Mouse (Mus musculus) left cerebral cortex, postnatal 4 days (tissue): ENCODE results near the gene Padi1. TPM values are rescaled to one million over a fixed set of nuclear protein-coding genes. Genes with fewer than 3 reads are reported as not detected.

Experiments
- DNase-seq: peaks from one replicate; pipeline ENCODE4 v3.0.0-alpha.2; 2022
- intact Hi-C: fragments of 180-260 bp; cut with DNase I; formaldehyde crosslinking; loops from one replicate; pipeline ENCODE4 v1.15.1; 2025
- total RNA-seq, 2 experiments: library from RNA; stranded (reverse); gene quantifications; 2 replicates each; pipeline ENCODE4 v1.2.3; 2021

Padi1 gene
- total RNA-seq, 2 experiments from 2014 or later, result 0.08 TPM; not detected in 1

DNA sequence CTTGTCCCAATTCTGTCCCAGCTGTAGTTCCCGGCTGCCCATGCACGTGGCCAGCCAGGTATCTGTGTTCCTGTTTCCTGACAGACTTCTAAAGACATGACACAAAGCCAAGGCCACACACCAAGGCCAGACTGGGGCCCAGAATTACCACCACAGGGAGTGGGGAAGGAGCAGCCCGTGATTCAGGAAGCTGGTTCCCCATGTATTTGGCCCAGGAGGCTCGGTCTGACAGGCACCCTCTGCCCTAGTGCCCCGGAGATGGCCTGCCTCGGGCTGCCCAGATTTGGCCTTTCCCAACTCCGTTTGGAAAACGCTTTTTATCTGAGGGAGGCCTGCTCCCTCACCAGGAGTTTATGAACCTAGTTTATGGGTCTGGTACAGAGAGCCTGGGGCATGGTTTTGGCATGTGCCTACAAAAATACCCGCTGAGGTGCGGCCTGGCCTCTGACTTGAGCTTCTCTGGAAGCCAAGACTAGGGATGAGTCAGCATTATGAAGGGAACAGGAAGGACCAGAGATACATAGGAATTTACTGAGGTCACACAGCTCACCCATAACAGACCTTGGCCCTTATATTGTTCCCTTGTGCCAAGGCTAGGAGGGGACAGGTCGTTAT, 16.6 kb upstream of the Padi1 start:
- intact Hi-C loops, result no loop called here
- no peak for DNase-seq

GRCm38 (mm10) chr4:140860767-140861147, 15.2 kb upstream of the Padi1 start:
- DNase-seq, result no peak
- intact Hi-C loops, result no loop called here

- intact Hi-C loops, result no loop called here
- DNase-seq, result no peak
Measured at GRCm38 (mm10) chr4:140860125-140860766, 14.7 kb upstream of the Padi1 start.

DNA sequence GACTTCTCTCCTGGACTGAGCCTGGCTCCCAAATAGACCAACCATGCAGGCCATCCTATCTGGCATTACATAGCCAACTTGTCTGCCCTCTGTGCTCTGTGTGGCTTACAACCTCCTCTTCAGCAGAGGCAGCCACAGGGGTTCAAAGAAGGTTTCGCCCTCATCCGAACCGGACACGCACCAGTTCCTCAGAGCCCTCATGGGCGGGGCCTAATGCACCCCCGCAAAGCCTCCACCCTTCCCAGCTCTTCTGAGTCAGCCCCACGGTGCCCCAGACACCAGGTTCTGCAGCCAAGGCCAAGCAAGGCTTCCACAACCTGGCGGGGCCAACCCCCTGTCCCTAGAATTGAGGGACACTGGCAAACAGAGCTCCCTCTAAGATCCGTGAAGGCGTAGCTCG, 13.7 kb upstream of the Padi1 start:
- intact Hi-C loops, result no loop called here
- no peak for DNase-seq

GRCm38 (mm10) chr4:140857813-140858212, 12.2 kb upstream of the Padi1 start:
- no peak for DNase-seq
- intact Hi-C loops, result no loop called here

DNA sequence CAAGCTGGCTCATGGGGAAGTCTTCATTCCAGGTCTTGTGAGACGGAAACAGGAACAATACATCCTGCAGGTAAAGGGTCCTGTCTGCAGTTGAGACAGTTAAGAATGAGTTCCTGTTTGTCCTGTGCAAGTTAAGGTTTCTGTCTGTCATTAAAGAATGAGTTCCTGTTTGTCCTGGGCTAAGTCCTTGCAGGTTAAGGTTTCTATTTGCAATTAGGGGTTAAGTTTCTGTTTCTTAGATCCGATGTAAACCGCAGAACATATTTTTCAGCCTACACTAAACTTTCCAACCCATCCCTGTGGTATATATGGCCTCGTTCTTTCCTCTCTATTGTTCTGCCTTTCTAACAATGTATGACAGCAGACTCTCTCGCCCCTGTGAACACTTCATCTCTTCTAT, 11.5 kb upstream of the Padi1 start:
- no peak for DNase-seq
- intact Hi-C loops, result no loop called here

DNA sequence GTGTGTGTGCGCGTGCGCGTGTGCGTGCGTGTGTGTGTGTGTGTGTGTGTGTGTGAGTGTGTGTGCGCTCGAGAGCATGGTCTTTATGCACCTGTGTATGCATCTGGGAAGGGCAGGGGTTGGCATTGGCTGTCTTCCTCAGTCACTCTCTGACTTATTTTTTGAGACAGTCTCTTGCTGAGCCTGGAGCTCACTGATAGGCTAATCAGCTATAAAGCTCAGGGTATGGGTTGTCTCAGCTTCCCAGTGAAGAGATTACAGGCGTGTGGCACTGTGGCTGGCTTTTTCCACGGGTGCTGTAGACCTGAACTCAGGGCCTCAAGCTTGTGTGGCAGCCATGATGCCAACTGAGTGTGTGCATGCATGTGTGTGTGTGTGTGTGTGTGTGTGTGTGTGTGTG, 9.6 kb upstream of the Padi1 start:
- intact Hi-C loops, result no loop called here
- no peak for DNase-seq

DNA sequence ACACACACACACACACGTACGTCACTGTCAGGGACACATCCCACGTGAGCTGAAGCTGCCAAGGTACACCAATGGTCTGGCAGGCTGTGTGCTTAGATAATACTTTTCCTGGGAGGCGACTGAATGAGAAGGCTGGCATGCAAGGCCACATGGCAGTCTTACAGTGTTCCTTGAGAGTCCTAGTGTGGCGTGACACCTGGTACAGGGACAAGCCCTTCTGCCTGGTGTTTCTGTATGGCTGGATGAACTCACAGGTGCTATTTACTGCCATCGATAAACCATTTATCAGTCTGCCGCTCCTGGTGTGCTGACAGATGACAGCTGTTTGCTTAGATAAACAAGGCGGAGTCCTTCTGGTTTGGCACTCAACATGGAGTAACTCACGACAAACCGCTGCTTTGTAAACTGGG, 8.9 kb upstream of the Padi1 start:
- intact Hi-C loops, result no loop called here
- no peak for DNase-seq

GRCm38 (mm10) chr4:140853626-140854025, 8.0 kb upstream of the Padi1 start:
- intact Hi-C loops, result no loop called here
- DNase-seq, result no peak

- intact Hi-C loops, result no loop called here
- no peak for DNase-seq
Measured at GRCm38 (mm10) chr4:140849310-140849709, 3.7 kb upstream of the Padi1 start.

- DNase-seq, result no peak
- intact Hi-C loops, result no loop called here
Measured at GRCm38 (mm10) chr4:140844991-140845390, 587 bp downstream of the Padi1 start.

GRCm38 (mm10) chr4:140843670-140844280, 1.8 kb downstream of the Padi1 start:
- intact Hi-C loops, result no loop called here
- peak; percentile 48 for DNase-seq

DNA sequence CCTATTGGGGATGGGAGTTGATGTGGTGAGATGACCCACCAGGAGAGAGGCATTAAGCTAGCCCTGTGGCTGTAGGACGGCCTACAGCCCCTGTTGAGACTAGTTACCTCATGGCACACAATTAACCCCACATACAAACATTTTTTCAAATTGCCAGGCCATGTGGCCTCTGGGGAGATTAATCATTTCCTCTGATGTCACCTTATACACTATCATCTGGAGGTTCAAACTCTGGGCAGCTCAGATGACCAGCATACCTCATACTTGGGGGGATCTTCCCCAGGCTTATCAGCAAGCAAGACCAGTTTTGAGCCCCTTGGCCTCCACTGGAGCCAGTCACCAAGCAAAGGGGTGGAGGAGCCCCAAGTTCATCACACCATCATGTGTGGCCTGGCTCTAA, 2.7 kb downstream of the Padi1 start:
- intact Hi-C loops, result no loop called here
- no peak for DNase-seq

DNA sequence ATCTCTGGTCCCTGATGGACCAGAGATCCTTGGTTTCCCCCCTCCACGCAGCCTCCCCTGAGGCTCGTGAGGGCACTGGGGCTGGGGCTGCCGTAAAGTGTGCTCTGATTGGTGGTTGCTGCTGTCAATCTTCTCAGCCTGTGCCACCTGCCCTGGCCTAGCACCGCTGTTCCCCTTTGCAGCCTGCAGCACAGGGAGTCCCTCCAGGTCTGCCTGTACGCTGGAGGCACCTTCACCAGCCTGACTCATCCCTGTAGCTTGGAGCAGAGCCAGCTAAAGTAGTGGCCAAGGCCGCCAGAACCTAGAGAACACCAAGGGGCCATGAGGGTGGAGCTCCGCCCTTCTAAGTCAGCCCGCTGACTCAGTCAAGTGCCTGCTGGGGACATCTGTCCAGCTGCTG, 7.7 kb downstream of the Padi1 start:
- DNase-seq, result no peak
- intact Hi-C loops, result no loop called here

- peak; percentile 84 for DNase-seq
- intact Hi-C loops, result no loop called here
Measured at GRCm38 (mm10) chr4:140836208-140836866, 9.2 kb downstream of the Padi1 start.

DNA sequence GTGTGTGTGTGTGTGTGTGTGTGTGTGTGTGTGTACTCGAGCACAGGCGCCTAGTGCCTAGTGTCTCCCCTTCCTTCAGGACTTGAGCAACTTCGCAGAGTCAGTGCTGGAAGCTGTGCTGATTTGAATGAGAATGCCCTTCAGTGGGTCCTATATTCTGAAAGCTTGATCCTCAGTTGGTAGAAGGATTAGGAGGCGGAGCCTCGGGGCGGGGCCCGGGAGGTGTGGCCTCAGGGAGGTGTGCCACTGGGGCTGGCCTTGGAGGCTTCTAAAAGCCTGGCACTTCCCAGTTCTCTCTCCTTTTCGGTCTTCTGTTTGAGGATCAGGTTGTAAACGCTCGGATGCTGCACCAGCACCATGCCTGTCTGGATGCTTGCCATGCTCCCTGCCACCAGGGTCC, 9.9 kb downstream of the Padi1 start:
- DNase-seq, result peak; percentile 55
- intact Hi-C loops, result no loop called here

- DNase-seq, result no peak
- intact Hi-C loops, result no loop called here
Measured at GRCm38 (mm10) chr4:140834327-140834934, 11.1 kb downstream of the Padi1 start.

- no peak for DNase-seq
- intact Hi-C loops, result no loop called here
Measured at GRCm38 (mm10) chr4:140832821-140833220, 12.8 kb downstream of the Padi1 start.

DNA sequence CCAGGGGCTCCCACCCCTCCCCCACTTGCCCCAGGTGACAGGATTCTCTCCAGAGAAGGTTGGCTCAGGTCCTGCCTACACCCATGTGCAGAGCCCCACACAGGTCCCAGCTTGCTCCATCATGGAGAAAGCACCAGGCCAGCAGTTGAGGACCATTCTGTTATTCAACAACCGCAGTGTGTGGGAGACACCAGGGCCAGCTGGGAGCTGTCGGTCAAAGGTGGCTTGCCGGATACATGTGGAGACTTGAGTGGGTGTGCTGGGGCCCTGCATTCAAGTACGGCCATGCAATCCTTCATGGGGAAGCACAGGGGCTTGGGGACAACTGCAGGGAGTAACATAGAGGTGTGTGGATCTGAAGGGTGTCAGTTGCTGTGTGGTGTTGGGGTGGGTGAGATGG, 13.8 kb downstream of the Padi1 start:
- intact Hi-C loops, result no loop called here
- no peak for DNase-seq

DNA sequence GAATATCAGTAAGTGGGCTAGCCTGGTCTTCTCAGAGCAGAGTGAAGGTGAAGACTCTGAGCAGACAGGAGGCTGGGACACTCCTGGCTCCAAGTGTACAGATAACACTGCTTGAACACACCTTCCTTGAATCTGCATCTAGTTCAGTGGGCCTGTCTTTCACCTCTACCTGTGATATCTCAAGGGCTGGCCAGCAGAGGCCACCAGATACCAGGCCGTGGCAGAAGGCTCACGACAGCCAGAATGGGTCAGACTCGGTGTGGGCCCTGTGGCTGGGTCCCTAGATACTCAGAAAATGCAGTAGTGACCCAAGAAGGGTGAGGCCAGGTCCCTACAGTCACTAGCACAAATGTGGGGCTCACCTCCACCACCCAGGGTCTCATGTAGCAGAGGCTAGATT, 18.3 kb downstream of the Padi1 start:
- intact Hi-C loops, result no loop called here
- no peak for DNase-seq

DNA sequence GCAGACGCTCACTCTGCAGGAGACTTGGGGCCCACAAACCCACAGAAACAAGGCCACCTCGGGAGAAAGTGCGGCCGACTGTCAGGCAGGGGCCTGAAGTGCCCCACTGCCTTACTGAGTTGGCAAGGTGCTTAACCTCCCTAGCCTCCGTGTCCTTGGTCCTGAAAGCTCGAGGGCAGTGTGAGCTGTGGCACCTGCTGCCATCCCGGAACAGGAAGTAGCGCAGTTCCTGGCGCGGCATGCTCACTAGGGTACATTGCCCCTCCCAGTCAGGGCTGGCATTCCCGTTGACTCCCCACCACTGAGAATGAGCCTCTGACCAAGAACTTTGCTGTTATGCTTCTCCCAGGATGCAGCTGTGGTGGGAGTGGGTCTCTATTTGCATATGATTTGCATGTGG, 19.6 kb downstream of the Padi1 start:
- no peak for DNase-seq
- intact Hi-C loops, result no loop called here
